Mouse (Mus musculus) splenic B cell, adult 2 months (primary cell): ENCODE data around the gene Zfp579.
"Not testable (repeated sequence)": the region's sequence is repeated elsewhere in the genome, so short reads cannot be mapped to it uniquely, and the experiment has no call there.

ENCODE experiments used
- DNase-seq: peaks from one replicate; pipeline ENCODE4 v3.0.0-alpha.2; 2011; ENCODE audit warnings: low read depth, low spot score
- H3K27me3 ChIP-seq: 2 replicates; pipeline ENCODE4 v1.6.1; 2012; ENCODE audit warnings: mild to moderate bottlenecking, low read length, moderate library complexity, mixed read lengths; ENCODE audit not compliant: control insufficient read depth, poor library complexity, insufficient read depth, severe bottlenecking
- H3K36me3 ChIP-seq: 2 replicates; pipeline ENCODE4 v1.6.1; 2012; ENCODE audit warnings: mild to moderate bottlenecking, low read length, moderate library complexity, mixed read lengths; ENCODE audit not compliant: control insufficient read depth, poor library complexity, insufficient read depth, severe bottlenecking

Gene Zfp579

DNA sequence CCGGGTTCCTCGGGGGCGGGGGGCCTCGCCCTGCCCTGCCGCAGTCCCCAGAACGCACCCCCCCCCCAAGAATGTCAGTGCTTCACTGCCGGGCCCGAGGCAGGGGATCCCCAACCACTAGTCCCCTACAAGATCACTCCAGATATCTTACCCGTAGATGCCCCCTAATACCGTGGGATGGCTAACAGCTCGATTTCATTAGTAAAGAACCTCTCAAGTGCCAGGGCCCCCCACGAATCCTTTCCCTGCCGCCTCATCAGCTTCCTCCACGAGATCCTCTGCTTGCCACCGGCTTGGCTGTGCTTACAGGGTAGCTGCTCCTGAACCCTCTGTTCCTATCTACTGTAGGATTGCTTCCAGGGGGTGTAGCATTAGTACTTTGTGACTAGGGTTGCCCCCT is 24.7 kb upstream of the Zfp579 start:
- DNase-seq = no peak
- Histone ChIP-seq H3K27me3 (no peaks in the 10 kb centered on the region), H3K36me3 (no peaks in the 10 kb centered on the region)

- peak; percentile 99 for DNase-seq
- Histone ChIP-seq H3K36me3 (no peaks in the 10 kb centered on the region), H3K27me3 (no peaks in the 10 kb centered on the region)
These were observed 24.2 kb upstream of the Zfp579 start, which contains the start of the genes Zfp865 and Ccdc106 for GRCm38 (mm10) chr7:5020000-5020681. TSS of gene Zfp865 (plus strand) at chr7:5020376. TSS of gene Ccdc106 (plus strand) at chr7:5020553.

- not testable (repeated sequence) for H3K27me3 ChIP-seq, H3K36me3 ChIP-seq, DNase-seq
These were observed 23.6 kb upstream of the Zfp579 start for GRCm38 (mm10) chr7:5019576-5019975.

GRCm38 (mm10) chr7:5017931-5018330 is 22.0 kb upstream of the Zfp579 start:
- Histone ChIP-seq H3K27me3 (no peaks in the 10 kb centered on the region), H3K36me3 (no peaks in the 10 kb centered on the region)
- DNase-seq = no peak

DNA sequence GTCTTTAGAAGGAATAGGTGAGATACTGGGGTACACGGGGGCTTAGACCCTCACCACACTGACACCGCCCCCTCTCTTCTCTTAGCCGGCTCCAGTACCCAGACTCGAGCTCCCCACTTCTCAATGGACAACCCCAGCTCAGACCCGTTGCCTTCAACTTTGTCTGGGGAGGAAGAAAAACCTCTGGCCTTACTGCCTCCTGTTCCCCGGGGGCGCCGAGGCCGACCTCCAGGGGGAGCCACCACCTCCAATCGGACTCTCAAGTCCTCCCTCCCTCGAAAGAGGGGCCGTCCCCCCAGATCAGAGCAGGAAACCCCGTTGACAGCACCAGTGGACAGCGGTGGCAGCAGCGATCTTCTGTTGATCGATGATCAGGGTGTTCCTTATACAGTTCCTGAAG is 21.4 kb upstream of the Zfp579 start:
- Histone ChIP-seq H3K36me3 (no peaks in the 10 kb centered on the region; the same call in 1 of the 2 replicates), H3K27me3 (no peaks in the 10 kb centered on the region)
- DNase-seq = peak; percentile 30

GRCm38 (mm10) chr7:5016920-5017319 is 21.0 kb upstream of the Zfp579 start:
- Histone ChIP-seq H3K36me3 (no peaks in the 10 kb centered on the region; the same call in 1 of the 2 replicates), H3K27me3 (no peaks in the 10 kb centered on the region)
- DNase-seq = no peak

- DNase-seq = no peak
- Histone ChIP-seq H3K27me3 (no peaks in the 10 kb centered on the region), H3K36me3 (peaks cover 8% of the 10 kb centered on the region; the same call in 1 of the 2 replicates)
These were observed 20.1 kb upstream of the Zfp579 start for GRCm38 (mm10) chr7:5016057-5016456.

DNA sequence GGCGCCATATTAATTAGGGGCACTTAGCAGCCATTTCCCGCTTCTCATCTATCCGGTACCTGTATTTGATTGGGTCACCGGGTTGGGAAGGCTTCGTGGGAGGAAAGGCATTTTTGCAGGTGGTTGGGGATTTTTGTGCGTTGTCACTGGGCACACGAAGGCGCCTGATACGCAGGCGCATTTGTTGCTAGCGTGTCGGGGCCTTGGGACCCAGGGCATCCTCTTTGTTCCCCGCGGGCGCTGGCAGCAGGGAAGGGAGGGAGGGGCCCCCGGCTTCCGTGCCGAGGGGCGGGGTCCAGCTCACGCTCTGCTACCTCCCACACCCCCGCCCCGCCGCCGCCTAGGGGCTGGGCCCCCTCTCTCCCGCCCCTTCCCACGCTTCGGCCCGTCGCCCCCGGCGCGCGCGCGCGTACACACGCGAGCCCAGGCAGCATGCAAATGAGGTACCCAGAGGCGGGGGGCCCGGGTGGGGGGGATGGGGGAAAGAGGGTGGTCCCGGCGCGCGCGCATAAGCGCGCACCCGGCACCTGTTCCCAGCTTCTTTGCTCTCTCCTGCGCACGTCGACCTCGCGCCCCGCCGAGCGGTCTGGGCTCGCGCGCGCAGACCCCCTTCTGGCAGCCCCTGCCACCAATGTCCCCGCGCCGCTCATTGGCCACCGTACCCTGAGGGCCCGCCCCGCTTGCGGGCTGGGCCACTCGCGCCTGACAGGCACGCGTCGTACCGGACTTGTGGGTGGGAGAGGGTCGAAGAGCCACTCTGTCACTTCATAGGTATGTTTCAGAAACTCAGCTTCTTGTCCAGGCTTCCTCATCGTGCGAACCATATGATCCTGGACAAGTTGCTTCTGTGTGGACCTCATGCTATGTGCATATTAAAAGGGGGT is 19.4 kb upstream of the Zfp579 start, which contains the start of gene Gm44973:
Gm44973 (plus strand) TSS at position 379 of the 884 bp plus-strand sequence.
- H3K27me3 ChIP-seq = no peaks in the 10 kb centered on the region
- DNase-seq = peak; percentile 95
- H3K36me3 ChIP-seq = peaks cover 12% of the 10 kb centered on the region; the same call in 1 of the 2 replicates

GRCm38 (mm10) chr7:5014251-5015117 is 18.5 kb upstream of the Zfp579 start, which contains the start of the genes Zfp524 and Fiz1:
TSS of gene Zfp524 (plus strand) at chr7:5014415.
TSS of gene Fiz1 (minus strand) at chr7:5014697.
- DNase-seq = peak; percentile 98
- no peaks in the 10 kb centered on the region for H3K27me3 ChIP-seq
- peaks cover 16% of the 10 kb centered on the region for H3K36me3 ChIP-seq

- DNase-seq = no peak
- Histone ChIP-seq H3K27me3 (no peaks in the 10 kb centered on the region), H3K36me3 (peaks cover 19% of the 10 kb centered on the region)
These were observed 16.9 kb upstream of the Zfp579 start for GRCm38 (mm10) chr7:5012681-5013513.

DNA sequence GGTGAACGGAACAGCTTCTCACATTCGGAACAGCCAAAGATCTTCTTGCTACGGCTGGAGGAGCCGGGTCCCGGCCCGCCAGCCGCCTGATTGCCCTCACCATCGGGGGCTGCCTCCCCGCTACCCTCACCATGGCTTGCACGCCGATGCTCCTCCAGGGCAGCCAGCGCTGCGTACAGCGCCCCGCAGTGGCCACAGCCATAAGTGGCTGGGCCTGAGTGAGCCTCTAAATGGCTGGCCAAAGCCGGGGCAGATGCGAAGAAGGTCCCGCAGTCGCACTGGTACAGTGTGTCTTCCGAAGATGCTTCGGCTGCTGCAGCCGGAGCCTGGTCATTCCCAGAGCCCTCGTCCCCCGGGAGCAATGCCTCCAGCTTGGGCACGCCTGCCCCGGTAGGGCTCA is 12.3 kb upstream of the Zfp579 start:
- no peaks in the 10 kb centered on the region for H3K27me3 ChIP-seq
- H3K36me3 ChIP-seq = peaks cover 21% of the 10 kb centered on the region
- DNase-seq = no peak

GRCm38 (mm10) chr7:5002876-5003275 is 6.9 kb upstream of the Zfp579 start:
- not testable (repeated sequence) for H3K36me3 ChIP-seq, H3K27me3 ChIP-seq, DNase-seq

DNA sequence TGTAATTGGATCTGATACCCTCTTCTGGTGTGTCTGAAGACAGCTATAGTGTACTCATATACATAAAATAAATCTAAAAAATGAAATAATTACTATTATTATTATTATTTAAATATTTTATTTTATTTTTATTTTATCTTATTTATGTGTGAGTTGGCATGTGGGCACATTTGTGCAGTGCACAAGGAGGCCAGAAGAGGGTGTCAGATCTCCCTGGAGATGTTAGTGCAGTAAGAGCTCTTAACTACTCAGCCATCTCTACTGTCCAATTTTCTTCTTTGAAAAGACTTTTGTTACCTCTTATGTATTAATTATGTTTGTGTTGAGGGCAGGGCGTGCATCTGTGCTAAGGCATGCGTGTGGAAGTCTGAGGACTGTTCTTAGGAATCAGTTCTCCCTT is 3.9 kb upstream of the Zfp579 start:
- H3K27me3 ChIP-seq = no peaks in the 10 kb centered on the region
- H3K36me3 ChIP-seq = no peaks in the 10 kb centered on the region
- peak; percentile 61 for DNase-seq
